Mouse (Mus musculus) C2C12 (cell line): Measurements from ENCODE around the gene Zfp58. TPM values are rescaled to one million over a fixed set of nuclear protein-coding genes. Genes with fewer than 3 reads are reported as not detected.

Experiments
- H3K27me3 ChIP-seq: one replicate; pipeline ENCODE4 v1.6.1; 2011; ENCODE audit not compliant: control insufficient read depth, insufficient read depth, insufficient read length
- H3K36me3 ChIP-seq: one replicate; pipeline ENCODE4 v1.6.1; 2011; ENCODE audit not compliant: control insufficient read depth, insufficient read depth
- H3K4me3 ChIP-seq: one replicate; pipeline ENCODE4 v1.5.1; 2011; ENCODE audit warnings: mild to moderate bottlenecking, control low read depth; ENCODE audit not compliant: poor library complexity, insufficient read depth, severe bottlenecking
- H3K79me2 ChIP-seq: one replicate; pipeline ENCODE4 v1.6.1; 2011; ENCODE audit not compliant: control insufficient read depth, insufficient read depth
- H3K79me3 ChIP-seq: one replicate; pipeline ENCODE4 v1.6.1; 2011; ENCODE audit warnings: low read depth, control low read depth
- H3ac ChIP-seq: one replicate; pipeline ENCODE3; 2011; ENCODE audit warnings: low read depth; ENCODE audit not compliant: control insufficient read depth, insufficient read length
- CEBPB ChIP-seq: IDR thresholded peaks from one replicate; pipeline ENCODE4 v1.6.1; 2011; ENCODE audit warnings: low read depth, mild to moderate bottlenecking, control low read depth, moderate library complexity
- CTCF ChIP-seq: IDR thresholded peaks from one replicate; pipeline ENCODE4 v1.5.1; 2011; ENCODE audit not compliant: control insufficient read depth, insufficient read depth, insufficient read length
- FOSL1 ChIP-seq: IDR thresholded peaks from one replicate; pipeline ENCODE4 v1.8.0; 2011; ENCODE audit warnings: mild to moderate bottlenecking, low read length; ENCODE audit not compliant: poor library complexity, insufficient read depth, severe bottlenecking
- MAX ChIP-seq: IDR thresholded peaks from one replicate; pipeline ENCODE4 v1.6.1; 2011; ENCODE audit warnings: mild to moderate bottlenecking, control low read depth
- MYOD1 ChIP-seq: IDR thresholded peaks from one replicate; pipeline ENCODE4 v1.6.1; 2011; ENCODE audit warnings: low read depth; ENCODE audit not compliant: control insufficient read depth, insufficient read length
- MYOG ChIP-seq: IDR thresholded peaks from one replicate; pipeline ENCODE4 v1.6.1; 2011; ENCODE audit not compliant: control insufficient read depth, insufficient read length; ENCODE audit errors: extremely low read depth
- USF1 ChIP-seq: IDR thresholded peaks from one replicate; pipeline ENCODE4 v1.6.1; 2011; ENCODE audit warnings: low read depth, mild to moderate bottlenecking, control low read depth, moderate library complexity
- long read RNA-seq, 2 experiments: library from polyadenylated mRNA; unstranded; transcript quantifications; one replicate each; pipeline ENCODE4 v2.0.0; 2019 to 2020
- polyA plus RNA-seq: library from polyadenylated mRNA; unstranded; fragments of >200 nt; fragmentation: generic; extraction: Trizol; gene quantifications from one replicate; pipeline ENCODE4 v1.2.1, GENCODE M21; 2012; ENCODE audit warnings: missing spikeins

Zfp58 gene
- polyA plus RNA-seq: 1.3 TPM
- long read RNA-seq, experiment 1, partial matches to known transcripts: 0 of 7 reads
- long read RNA-seq, experiment 1, other reads (novel, unspliced or antisense): 1 of 7 reads
- long read RNA-seq, experiment 2, transcript Zfp58-201 (4 exons, 2,391 nt): major isoform, 13 of 22 reads
- long read RNA-seq, experiment 2, transcript Zfp58-204 (4 exons, 2,300 nt): minor isoform, 5 of 22 reads
- long read RNA-seq, experiment 2, partial matches to known transcripts: 2 of 22 reads
- long read RNA-seq, experiment 2, other reads (novel, unspliced or antisense): 2 of 22 reads

GRCm38 (mm10) chr13:67500084-67500719 lies at the start of gene Zfp58:
Gene Zfp58, minus strand, starts transcription at chr13:67500555.
- Histone ChIP-seq H3K4me3 (peak within 1 kb of the TSS; percentile 68), H3K79me3 (peaks cover 5% of the 10 kb centered on the region)
- TF ChIP-seq USF1: no peak
- no peak for TF ChIP-seq CTCF
- TF ChIP-seq CEBPB: peak; percentile 33
- TF ChIP-seq FOSL1: no peak
- no peak for TF ChIP-seq MYOD1

GRCm38 (mm10) chr13:67545941-67546340 lies 45.6 kb upstream of the Zfp58 start:
- TF ChIP-seq MAX: no peak
- no peak for TF ChIP-seq USF1
- TF ChIP-seq FOSL1: no peak
- TF ChIP-seq MYOD1: no peak
- no peak for TF ChIP-seq MYOG
- no peak for TF ChIP-seq CEBPB
- no peak for TF ChIP-seq CTCF
- Histone ChIP-seq H3K79me3 (peaks cover 34% of the 10 kb centered on the region), H3K79me2 (peaks cover 40% of the 10 kb centered on the region), H3K27me3 (no peaks in the 10 kb centered on the region), H3K4me3 (no peak overlapping the region), H3K36me3 (peaks cover 37% of the 10 kb centered on the region), H3ac (no peak overlapping the region)

More at GRCm38 (mm10) chr13:67500084-67500719, at the start of gene Zfp58:
- Histone ChIP-seq H3K36me3 (no peaks in the 10 kb centered on the region), H3K27me3 (no peaks in the 10 kb centered on the region), H3K79me2 (peaks cover 10% of the 10 kb centered on the region), H3ac (peak within 1 kb of the TSS; percentile 88)

- H3K27me3 ChIP-seq: no peaks in the 10 kb centered on the region
- H3ac ChIP-seq: no peak overlapping the region
- TF ChIP-seq FOSL1 (no peak), CEBPB (no peak), USF1 (no peak), MAX (no peak), MYOG (no peak), MYOD1 (no peak), CTCF (no peak)
- H3K4me3 ChIP-seq: no peak overlapping the region
- no peaks in the 10 kb centered on the region for H3K36me3 ChIP-seq
- peaks cover 31% of the 10 kb centered on the region for H3K79me3 ChIP-seq
- H3K79me2 ChIP-seq: peaks cover 35% of the 10 kb centered on the region
These were observed 26.8 kb upstream of the Zfp58 start for GRCm38 (mm10) chr13:67527049-67527730.

GRCm38 (mm10) chr13:67525753-67526410 lies 25.5 kb upstream of the Zfp58 start, which contains the start of the genes Gm26965 and Zfp87:
Gene Gm26965, minus strand, starts transcription at chr13:67526151.
Gene Zfp87, minus strand, starts transcription at chr13:67526177.
- peak within 1 kb of the TSS; percentile 86 for H3ac ChIP-seq
- no peaks in the 10 kb centered on the region for H3K27me3 ChIP-seq
- peaks cover 2% of the 10 kb centered on the region for H3K36me3 ChIP-seq
- peak within 1 kb of the TSS; percentile 83 for H3K4me3 ChIP-seq
- H3K79me3 ChIP-seq: peaks cover 34% of the 10 kb centered on the region
- no peak for TF ChIP-seq MAX
- TF ChIP-seq MYOG: no peak
- TF ChIP-seq CEBPB: no peak
- no peak for TF ChIP-seq CTCF
- TF ChIP-seq FOSL1: no peak
- no peak for TF ChIP-seq USF1
- no peak for TF ChIP-seq MYOD1
- peaks cover 35% of the 10 kb centered on the region for H3K79me2 ChIP-seq

GRCm38 (mm10) chr13:67500908-67501307 lies 553 bp upstream of the Zfp58 start:
- TF ChIP-seq MYOG: no peak
- no peak for TF ChIP-seq FOSL1
- no peak for TF ChIP-seq MYOD1
- TF ChIP-seq MAX: no peak
- no peak for TF ChIP-seq CTCF
- no peak for TF ChIP-seq CEBPB
- no peak for TF ChIP-seq USF1
- Histone ChIP-seq H3ac (no peak overlapping the region), H3K4me3 (no peak overlapping the region)

More at GRCm38 (mm10) chr13:67500908-67501307, 553 bp upstream of the Zfp58 start:
- Histone ChIP-seq H3K79me2 (peaks cover 10% of the 10 kb centered on the region), H3K36me3 (no peaks in the 10 kb centered on the region), H3K79me3 (peaks cover 5% of the 10 kb centered on the region), H3K27me3 (no peaks in the 10 kb centered on the region)
